Mouse (Mus musculus) cortical plate, adult 2 months (tissue): ENCODE data around the gene Flrt1.

Source experiments
- CTCF ChIP-seq: fragments of 200-500 bp; IDR thresholded peaks from 2 replicates; pipeline ENCODE4 v1.5.1; 2011; ENCODE audit warnings: mild to moderate bottlenecking, control low read depth, low read length; ENCODE audit not compliant: insufficient read depth; ENCODE audit errors: extremely low read depth
- POLR2A ChIP-seq: fragments of 200-500 bp; IDR thresholded peaks from 2 replicates; pipeline ENCODE4 v1.6.1; 2011; ENCODE audit warnings: mild to moderate bottlenecking, low read length, control low read depth; ENCODE audit not compliant: insufficient read depth; ENCODE audit errors: extremely low read depth

GRCm38 (mm10) chr19:7055173-7055572, 50.4 kb downstream of the Flrt1 start:
- TF ChIP-seq CTCF, result no peak
- TF ChIP-seq POLR2A, result no peak
